Mouse (Mus musculus) embryonic facial prominence, embryonic 13.5 days (tissue): ENCODE measurements around the gene Syde2. TPM values are rescaled to one million over a fixed set of nuclear protein-coding genes. Genes with fewer than 3 reads are reported as not detected.

Experiments used
- ATAC-seq: fragments of 200-750 bp; cut with Nextera tagmentation; 2 replicates; pipeline ENCODE4 v1.8.0; 2017; ENCODE audit warnings: low read depth; ENCODE audit not compliant: insufficient number of reproducible peaks, insufficient read depth, low FRiP score, low TSS enrichment
- H3K27ac ChIP-seq: fragments of 300-500 bp; sonication (generic); 2 replicates; pipeline ENCODE4 v1.5.1; 2015; ENCODE audit warnings: moderate library complexity, mild to moderate bottlenecking, inconsistent platforms
- H3K27me3 ChIP-seq: fragments of 300-500 bp; sonication (generic); 2 replicates; pipeline ENCODE4 v1.6.1; 2015; ENCODE audit warnings: mild to moderate bottlenecking, inconsistent platforms
- H3K36me3 ChIP-seq: fragments of 300-500 bp; sonication (generic); 2 replicates; pipeline ENCODE4 v1.6.1; 2015; ENCODE audit warnings: mild to moderate bottlenecking, inconsistent platforms
- H3K4me1 ChIP-seq: fragments of 300-500 bp; sonication (generic); 2 replicates; pipeline ENCODE4 v1.6.1; 2015; ENCODE audit warnings: inconsistent platforms
- H3K4me2 ChIP-seq: fragments of 300-500 bp; sonication (generic); 2 replicates; pipeline ENCODE4 v1.6.1; 2015; ENCODE audit warnings: moderate library complexity, mild to moderate bottlenecking, inconsistent platforms
- H3K4me3 ChIP-seq: fragments of 300-500 bp; sonication (generic); 2 replicates; pipeline ENCODE4 v1.5.1; 2015; ENCODE audit warnings: mild to moderate bottlenecking, inconsistent platforms
- H3K9ac ChIP-seq: fragments of 300-500 bp; sonication (generic); 2 replicates; pipeline ENCODE4 v1.6.1; 2015; ENCODE audit warnings: mild to moderate bottlenecking, inconsistent platforms
- H3K9me3 ChIP-seq: fragments of 300-500 bp; sonication (generic); 2 replicates; pipeline ENCODE4 v1.6.1; 2016; ENCODE audit warnings: inconsistent platforms
- WGBS: fragments of 180-500 bp; shearing (Covaris S2); methylation state at CpG from one replicate; pipeline ENCODE4 v1.1.7; 2015; ENCODE audit warnings: mixed read lengths; 5-methylcytosine and 5-hydroxymethylcytosine counted together
- polyA plus RNA-seq: library from polyadenylated mRNA; unstranded; fragments of >200 nt; fragmentation: Nextera tagmentation; extraction: Ambion mirVana; gene quantifications from 2 replicates; pipeline ENCODE4 v1.2.1, GENCODE M21; 2015

The Syde2 gene
- polyA plus RNA-seq, 1 experiment from 2014 or later, result 1.8 TPM

GRCm38 (mm10) chr3:146039132-146039903 lies 51.6 kb downstream of the Syde2 start:
- Histone ChIP-seq H3K9me3 (no peaks in the 10 kb centered on the region), H3K27ac (no peak overlapping the region), H3K4me2 (no peak overlapping the region), H3K9ac (no peak overlapping the region), H3K4me3 (no peak overlapping the region), H3K36me3 (no peaks in the 10 kb centered on the region), H3K27me3 (0 out of 2 replicates have a peak, but pooled peaks cover 3% of the 10 kb centered on the region), H3K4me1 (no peaks in the 10 kb centered on the region)
- ATAC-seq, result 0 out of 2 replicates have a peak, but pooled peaks have one; percentile 24
- whole genome bisulfite sequencing, result 57% methylated on average over 12 of the region's 12 CpGs

- Histone ChIP-seq H3K4me3 (no peak overlapping the region), H3K4me2 (no peak overlapping the region), H3K9ac (no peak overlapping the region), H3K4me1 (peaks cover 12% of the 10 kb centered on the region; the same call in 1 of the 2 replicates), H3K9me3 (no peaks in the 10 kb centered on the region), H3K27me3 (0 out of 2 replicates have a peak, but pooled peaks cover 3% of the 10 kb centered on the region), H3K27ac (no peak overlapping the region), H3K36me3 (no peaks in the 10 kb centered on the region)
- no peak for ATAC-seq
- WGBS, result 92% methylated on average over 11 of the region's 11 CpGs
These were observed 53.7 kb downstream of the Syde2 start for GRCm38 (mm10) chr3:146041382-146041781.

- H3K4me2 ChIP-seq, result peak overlapping the region; percentile 43
- peak; percentile 71; the same call in 1 of the 2 replicates for ATAC-seq
- no peak overlapping the region for H3K4me3 ChIP-seq
- peaks cover 25% of the 10 kb centered on the region for H3K4me1 ChIP-seq
- no peaks in the 10 kb centered on the region for H3K27me3 ChIP-seq
- H3K9ac ChIP-seq, result no peak overlapping the region
- H3K9me3 ChIP-seq, result no peaks in the 10 kb centered on the region
- no peaks in the 10 kb centered on the region for H3K36me3 ChIP-seq
- H3K27ac ChIP-seq, result peak overlapping the region; percentile 62
- WGBS, result 29% methylated on average over 11 of the region's 11 CpGs
These were observed 57.3 kb downstream of the Syde2 start for GRCm38 (mm10) chr3:146044977-146045376.

GRCm38 (mm10) chr3:146046076-146046475 lies 58.4 kb downstream of the Syde2 start:
- Histone ChIP-seq H3K27ac (no peak overlapping the region), H3K4me2 (no peak overlapping the region), H3K36me3 (no peaks in the 10 kb centered on the region), H3K4me1 (peaks cover 28% of the 10 kb centered on the region), H3K9me3 (no peaks in the 10 kb centered on the region), H3K9ac (no peak overlapping the region), H3K27me3 (no peaks in the 10 kb centered on the region), H3K4me3 (no peak overlapping the region)
- 84% methylated on average over 11 of the region's 11 CpGs for WGBS
- ATAC-seq, result no peak

GRCm38 (mm10) chr3:146047704-146048207 lies 60.1 kb downstream of the Syde2 start:
- Histone ChIP-seq H3K27ac (0 out of 2 replicates have a peak overlapping the region, but pooled peaks have one; percentile 51), H3K9me3 (no peaks in the 10 kb centered on the region), H3K36me3 (no peaks in the 10 kb centered on the region), H3K27me3 (no peaks in the 10 kb centered on the region), H3K4me2 (peak overlapping the region; percentile 37), H3K4me3 (no peak overlapping the region), H3K4me1 (peaks cover 36% of the 10 kb centered on the region), H3K9ac (no peak overlapping the region)
- WGBS, result 21% methylated on average over 15 of the region's 15 CpGs
- no peak; the same call in 1 of the 2 replicates for ATAC-seq

GRCm38 (mm10) chr3:146049951-146050350 lies 62.3 kb downstream of the Syde2 start:
- ATAC-seq, result no peak
- no peak overlapping the region for H3K9ac ChIP-seq
- WGBS, result 80% methylated on average over 5 of the region's 5 CpGs

GRCm38 (mm10) chr3:146051277-146052007 lies 63.8 kb downstream of the Syde2 start:
- ATAC-seq, result peak; percentile 67; the same call in 1 of the 2 replicates
- H3K4me1 ChIP-seq, result peaks cover 24% of the 10 kb centered on the region
- 31% methylated on average over 11 of the region's 11 CpGs for WGBS
- peaks cover 10% of the 10 kb centered on the region; the same call in 1 of the 2 replicates for H3K27me3 ChIP-seq
- no peaks in the 10 kb centered on the region for H3K36me3 ChIP-seq
- H3K9me3 ChIP-seq, result no peaks in the 10 kb centered on the region
- no peak overlapping the region for H3K4me3 ChIP-seq
- H3K9ac ChIP-seq, result no peak overlapping the region
- peak overlapping the region; percentile 44; the same call in 1 of the 2 replicates for H3K27ac ChIP-seq
- H3K4me2 ChIP-seq, result peak overlapping the region; percentile 26; the same call in 1 of the 2 replicates

More at GRCm38 (mm10) chr3:146049951-146050350, 62.3 kb downstream of the Syde2 start:
- Histone ChIP-seq H3K27ac (no peak overlapping the region), H3K9me3 (no peaks in the 10 kb centered on the region), H3K4me2 (no peak overlapping the region), H3K4me1 (peaks cover 30% of the 10 kb centered on the region), H3K4me3 (no peak overlapping the region), H3K27me3 (0 out of 2 replicates have a peak, but pooled peaks cover 4% of the 10 kb centered on the region), H3K36me3 (no peaks in the 10 kb centered on the region)

GRCm38 (mm10) chr3:146053082-146053814 lies 65.6 kb downstream of the Syde2 start:
- Histone ChIP-seq H3K4me3 (no peak overlapping the region), H3K27ac (no peak overlapping the region), H3K36me3 (no peaks in the 10 kb centered on the region), H3K4me1 (peaks cover 14% of the 10 kb centered on the region), H3K27me3 (peaks cover 15% of the 10 kb centered on the region; the same call in 1 of the 2 replicates), H3K9me3 (no peaks in the 10 kb centered on the region), H3K4me2 (no peak overlapping the region), H3K9ac (no peak overlapping the region)
- WGBS, result 60% methylated on average over 6 of the region's 6 CpGs
- ATAC-seq, result no peak

GRCm38 (mm10) chr3:146053873-146054272 lies 66.2 kb downstream of the Syde2 start:
- 77% methylated on average over 2 of the region's 2 CpGs for WGBS
- Histone ChIP-seq H3K27ac (no peak overlapping the region), H3K36me3 (no peaks in the 10 kb centered on the region), H3K4me3 (no peak overlapping the region), H3K4me1 (peaks cover 16% of the 10 kb centered on the region), H3K4me2 (no peak overlapping the region), H3K27me3 (peaks cover 15% of the 10 kb centered on the region; the same call in 1 of the 2 replicates), H3K9me3 (no peaks in the 10 kb centered on the region), H3K9ac (no peak overlapping the region)
- ATAC-seq, result no peak

GRCm38 (mm10) chr3:146057131-146057530 lies 69.5 kb downstream of the Syde2 start:
- H3K4me3 ChIP-seq, result no peak overlapping the region
- peaks cover 11% of the 10 kb centered on the region; the same call in 1 of the 2 replicates for H3K4me1 ChIP-seq
- H3K4me2 ChIP-seq, result no peak overlapping the region
- no peaks in the 10 kb centered on the region for H3K9me3 ChIP-seq
- H3K36me3 ChIP-seq, result no peaks in the 10 kb centered on the region
- peaks cover 15% of the 10 kb centered on the region; the same call in 1 of the 2 replicates for H3K27me3 ChIP-seq
- WGBS, result 83% methylated on average over 7 of the region's 7 CpGs
- no peak for ATAC-seq
- no peak overlapping the region for H3K27ac ChIP-seq
- no peak overlapping the region for H3K9ac ChIP-seq

- no peak overlapping the region for H3K4me3 ChIP-seq
- peaks cover 11% of the 10 kb centered on the region; the same call in 1 of the 2 replicates for H3K4me1 ChIP-seq
- no peaks in the 10 kb centered on the region for H3K36me3 ChIP-seq
- no peak overlapping the region for H3K9ac ChIP-seq
- H3K9me3 ChIP-seq, result no peaks in the 10 kb centered on the region
- ATAC-seq, result no peak
- WGBS, result 13% methylated on average over 4 of the region's 4 CpGs
- no peak overlapping the region for H3K27ac ChIP-seq
- H3K4me2 ChIP-seq, result no peak overlapping the region
- H3K27me3 ChIP-seq, result peaks cover 15% of the 10 kb centered on the region; the same call in 1 of the 2 replicates
These were observed 70.6 kb downstream of the Syde2 start for GRCm38 (mm10) chr3:146058263-146058662.
